Mouse (Mus musculus) kidney, postnatal 36 days (tissue): ENCODE measurements around the gene Gadd45g.

Experiments
- DNase-seq, 2 experiments: peaks; one replicate each; pipeline ENCODE4 v3.0.0; 2021 to 2022; ENCODE audit warnings: mixed read lengths in 2 of 2

Gene Gadd45g

DNA sequence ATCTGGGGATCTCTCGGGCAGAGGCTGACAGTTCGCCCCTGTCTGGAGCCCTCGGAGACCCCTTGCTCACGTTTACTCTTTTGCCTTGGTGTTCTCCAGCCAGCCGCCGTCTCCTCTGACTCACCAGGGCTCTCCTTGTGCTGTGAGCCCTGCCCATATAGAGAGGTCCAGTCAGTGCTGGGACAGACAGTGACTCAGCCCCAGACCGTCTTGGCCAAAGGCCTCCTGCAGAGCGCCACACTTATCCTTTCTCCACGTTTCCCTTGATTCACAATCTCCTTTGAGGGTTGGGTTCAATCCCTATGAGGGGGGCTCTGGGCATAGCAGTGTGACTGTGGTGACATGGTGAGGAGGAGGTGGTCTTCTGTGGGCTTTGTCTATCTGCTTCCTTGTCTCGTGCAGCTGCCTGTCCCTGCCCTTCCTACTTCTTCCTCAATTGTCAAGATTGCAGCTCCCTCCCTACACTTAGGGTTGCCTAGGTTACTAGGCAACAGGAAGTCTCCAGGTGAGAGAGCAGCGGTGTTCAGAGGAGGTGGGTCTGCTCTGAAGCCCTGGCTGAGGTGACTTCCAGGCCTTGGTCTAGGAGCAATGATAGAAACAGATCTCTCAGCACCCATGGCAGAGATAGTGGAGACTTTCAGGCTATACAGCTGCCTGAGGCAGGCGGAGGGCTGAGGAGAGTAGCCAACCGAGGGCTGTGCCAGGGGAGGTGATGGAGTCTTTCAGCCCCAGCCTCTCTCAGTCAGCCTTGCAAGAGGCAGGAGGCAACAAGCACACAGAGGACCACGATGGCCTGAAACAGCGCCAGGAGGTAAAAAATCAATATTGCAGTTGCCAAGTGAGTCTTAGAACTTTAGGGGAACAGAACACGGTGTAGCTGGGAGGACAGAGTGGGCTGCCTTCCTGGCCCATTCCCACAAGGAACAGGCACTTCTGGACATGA is 7.1 kb downstream of the Gadd45g start:
- no peak for DNase-seq

DNA sequence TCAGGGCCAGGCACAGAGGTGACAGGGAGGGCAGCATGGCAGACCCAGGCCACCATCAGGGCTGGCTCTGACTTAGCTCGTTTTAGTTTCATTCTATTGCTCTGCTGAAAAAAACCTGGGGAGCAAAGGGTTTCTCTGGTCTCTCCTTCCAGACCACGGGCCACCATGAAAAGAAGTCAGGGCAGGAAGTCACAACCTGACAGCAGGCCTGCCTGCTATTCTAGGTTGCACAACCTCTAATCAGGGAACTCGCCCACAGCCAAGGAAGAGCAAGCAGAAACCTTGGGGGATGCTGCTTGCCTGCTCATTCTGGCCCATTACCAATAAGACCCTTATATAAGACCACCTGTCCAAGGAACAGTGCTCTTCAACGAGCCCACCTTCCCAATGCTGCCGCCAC is 9.1 kb downstream of the Gadd45g start:
- DNase-seq: no peak

GRCm38 (mm10) chr13:51857156-51857555 is 10.7 kb downstream of the Gadd45g start:
- DNase-seq: peak in 1 of 2 experiments; percentile 33

DNA sequence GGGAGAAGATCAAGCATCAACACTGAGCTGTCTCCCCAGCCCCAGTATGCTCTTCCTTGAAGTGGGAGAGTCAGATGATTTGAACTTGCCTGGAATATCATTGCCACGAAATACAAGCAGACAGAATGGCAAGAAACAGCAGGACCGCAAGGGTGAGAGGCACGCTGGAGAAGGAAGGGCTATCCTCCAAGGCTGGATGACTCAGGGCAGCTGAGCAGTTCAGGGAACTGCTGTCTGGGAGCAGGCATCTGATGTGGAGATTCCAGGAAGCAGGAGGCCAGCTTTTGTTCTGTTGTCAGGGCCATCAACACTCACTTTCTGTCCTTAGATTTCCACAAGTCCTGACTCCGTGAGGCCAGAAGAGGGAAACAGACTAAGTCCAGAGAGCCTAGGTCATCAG is 12.0 kb downstream of the Gadd45g start:
- DNase-seq: no peak

DNA sequence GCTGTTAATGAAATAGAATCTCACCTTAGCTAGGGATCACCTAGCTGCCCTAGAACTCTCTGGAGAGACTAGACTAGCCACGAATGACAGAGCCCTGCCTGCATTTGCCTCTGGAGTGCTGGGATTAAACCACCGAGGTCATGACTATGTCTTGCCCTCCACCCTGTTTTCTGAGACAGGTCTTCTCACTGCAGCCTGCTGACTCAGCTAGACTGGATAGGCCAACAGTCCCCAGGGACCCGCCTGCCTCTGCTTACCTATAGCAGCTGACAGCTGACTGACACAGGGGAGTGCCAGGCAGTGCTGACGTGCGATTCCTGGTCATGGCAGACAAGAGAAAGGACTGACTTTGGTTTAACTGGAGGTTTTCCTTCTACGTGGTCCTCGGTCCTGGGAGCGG is 12.7 kb downstream of the Gadd45g start:
- no peak for DNase-seq

- DNase-seq: no peak
Measured at GRCm38 (mm10) chr13:51859798-51860197, 13.3 kb downstream of the Gadd45g start.

- DNase-seq: no peak
Measured at GRCm38 (mm10) chr13:51862750-51863149, 16.3 kb downstream of the Gadd45g start.

DNA sequence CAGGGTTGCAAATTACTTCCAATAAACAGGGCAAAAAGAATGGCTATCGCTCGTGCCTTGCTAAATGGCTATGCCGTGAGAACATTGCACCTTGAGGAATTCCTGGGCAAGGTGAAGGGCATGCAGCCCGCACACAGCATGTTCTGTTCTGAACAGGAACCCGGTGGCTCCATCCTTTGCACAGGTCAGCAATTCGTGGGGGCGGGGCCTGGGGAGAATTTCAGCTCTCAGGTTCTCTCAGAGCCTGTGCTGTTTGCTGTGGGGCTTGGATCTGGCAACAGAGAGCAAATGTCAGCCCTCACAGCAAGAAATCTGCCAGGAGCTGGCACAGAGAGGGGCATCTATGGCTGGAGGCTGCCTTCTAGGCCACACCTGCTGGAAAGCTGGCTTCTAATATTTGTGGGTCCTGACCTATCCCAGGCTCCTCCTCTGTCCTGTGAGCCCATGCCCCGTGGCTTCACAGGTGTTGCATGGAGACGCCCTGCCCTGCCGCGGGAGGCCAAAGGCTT is 19.7 kb downstream of the Gadd45g start:
- DNase-seq: peak; percentile 92 to 95

DNA sequence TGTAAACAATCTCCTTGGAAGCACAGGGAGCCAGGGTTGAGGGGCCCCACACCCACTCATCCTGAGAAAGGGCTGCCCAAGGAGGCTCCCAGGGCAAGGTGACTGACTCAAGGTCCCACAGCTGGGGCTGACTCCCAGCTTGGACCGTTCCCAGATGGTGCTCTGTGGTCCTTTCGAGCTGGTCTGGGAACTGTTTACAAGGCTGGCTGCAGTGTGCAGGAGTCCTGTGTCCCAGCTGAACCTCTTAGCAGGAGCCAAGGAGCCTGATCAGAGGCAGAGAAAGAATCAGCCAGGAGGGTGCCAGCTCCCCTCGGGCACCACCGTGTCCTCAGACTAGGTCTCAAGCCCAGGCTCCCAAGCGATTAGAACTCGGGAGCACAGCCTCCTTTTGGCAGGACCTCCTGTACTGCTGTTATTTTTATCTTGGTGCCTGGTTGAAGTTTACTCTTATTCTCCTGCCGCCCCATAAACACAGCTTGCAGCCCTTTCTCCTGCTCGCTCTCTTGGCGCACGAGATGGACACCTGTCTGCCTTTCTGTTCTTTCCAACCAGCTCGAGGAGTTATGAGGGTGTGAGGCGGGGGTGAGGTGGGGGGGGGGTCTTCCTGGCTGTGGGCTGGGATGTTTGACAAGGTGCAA is 22.1 kb downstream of the Gadd45g start:
- peak; percentile 71 to 92 for DNase-seq

DNA sequence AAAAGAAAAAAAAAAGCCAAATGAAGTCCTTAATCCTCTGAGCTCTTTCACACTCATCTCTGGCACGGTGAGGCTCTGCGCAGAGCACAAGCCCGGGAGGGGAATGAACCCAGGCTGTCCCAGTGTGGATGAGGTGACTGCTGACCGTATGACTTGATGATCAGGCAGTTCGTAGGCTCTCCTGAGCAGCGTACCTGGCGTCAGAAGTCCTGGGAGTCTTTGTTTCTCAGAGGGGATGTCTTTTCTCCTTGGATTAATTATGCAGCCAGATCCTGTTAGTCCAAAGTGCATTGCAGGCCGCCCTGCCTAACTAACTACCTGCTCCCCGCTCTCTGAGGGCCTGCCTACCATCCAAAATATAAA is 22.6 kb downstream of the Gadd45g start:
- peak; percentile 40 to 69 for DNase-seq

DNA sequence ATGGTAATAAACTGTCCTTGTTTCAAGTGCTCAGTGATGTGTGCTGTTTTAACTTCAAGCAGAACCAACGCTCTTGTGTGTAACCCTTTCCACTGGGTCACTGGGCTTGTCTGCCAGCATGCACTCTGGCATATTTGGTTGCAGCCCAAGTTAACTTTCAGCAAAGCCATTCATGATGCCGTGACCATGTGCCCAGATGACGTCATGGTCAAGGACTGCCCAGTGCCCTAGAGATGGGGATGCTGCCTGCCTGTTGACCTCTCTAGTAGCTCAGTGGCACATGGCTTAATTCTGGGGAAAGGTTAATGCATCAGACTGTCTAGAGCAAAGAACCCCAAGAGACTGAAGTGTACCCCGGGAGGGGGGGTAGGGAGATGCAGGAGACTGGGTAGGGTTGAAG is 24.7 kb downstream of the Gadd45g start:
- peak; percentile 85 to 94 for DNase-seq

GRCm38 (mm10) chr13:51872252-51872962 is 25.9 kb downstream of the Gadd45g start:
- peak; percentile 79 to 84 for DNase-seq

- DNase-seq: peak; percentile 35 to 68
Measured at GRCm38 (mm10) chr13:51872963-51873514, 26.6 kb downstream of the Gadd45g start.

GRCm38 (mm10) chr13:51873786-51874185 is 27.3 kb downstream of the Gadd45g start:
- DNase-seq: no peak

GRCm38 (mm10) chr13:51876131-51876530 is 29.7 kb downstream of the Gadd45g start:
- no peak for DNase-seq

GRCm38 (mm10) chr13:51878806-51879205 is 32.3 kb downstream of the Gadd45g start:
- no peak for DNase-seq

DNA sequence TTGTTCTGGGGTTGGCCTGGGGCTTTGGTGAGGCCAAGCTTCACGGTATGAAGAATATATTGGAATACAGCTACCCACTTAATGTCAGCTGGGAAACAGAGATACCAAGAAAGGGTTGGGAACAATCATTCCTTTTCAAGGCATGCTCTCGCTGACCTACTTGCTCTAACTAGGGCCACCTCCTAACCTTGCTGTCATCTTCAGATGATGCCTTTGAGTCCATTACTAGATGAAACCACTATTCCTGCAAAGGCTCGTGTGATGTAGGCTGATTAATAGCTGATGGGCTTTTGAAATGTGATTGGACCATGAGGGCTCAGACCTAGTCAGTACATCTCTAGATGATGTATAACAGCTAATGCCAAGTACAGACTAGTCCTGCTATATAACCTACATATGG is 33.1 kb downstream of the Gadd45g start:
- no peak for DNase-seq

GRCm38 (mm10) chr13:51880019-51880418 is 33.5 kb downstream of the Gadd45g start:
- DNase-seq: no peak

GRCm38 (mm10) chr13:51881271-51882128 is 35.0 kb downstream of the Gadd45g start:
- DNase-seq: peak; percentile 85 to 90

- no peak for DNase-seq
Measured at GRCm38 (mm10) chr13:51882218-51882617, 35.7 kb downstream of the Gadd45g start.

DNA sequence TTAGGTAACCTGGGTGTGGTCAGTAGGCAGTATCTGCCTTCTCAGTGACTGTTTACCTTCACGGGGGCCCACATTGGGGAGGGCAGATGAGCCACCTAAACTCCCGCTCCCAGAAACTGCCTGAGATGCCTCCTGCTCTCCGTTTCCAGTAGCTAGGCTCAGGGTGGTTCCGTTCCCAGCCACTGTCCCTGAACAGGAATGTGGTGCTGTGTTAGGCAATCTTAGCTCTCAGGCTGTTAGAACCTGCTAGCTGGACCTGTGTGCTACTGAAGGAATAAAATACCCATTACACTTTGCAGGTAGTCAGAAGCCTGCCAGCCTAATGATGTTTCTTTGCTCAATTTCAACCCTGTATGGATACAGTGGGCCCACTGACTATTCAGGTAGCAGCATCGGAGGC is 37.8 kb downstream of the Gadd45g start:
- no peak for DNase-seq

DNA sequence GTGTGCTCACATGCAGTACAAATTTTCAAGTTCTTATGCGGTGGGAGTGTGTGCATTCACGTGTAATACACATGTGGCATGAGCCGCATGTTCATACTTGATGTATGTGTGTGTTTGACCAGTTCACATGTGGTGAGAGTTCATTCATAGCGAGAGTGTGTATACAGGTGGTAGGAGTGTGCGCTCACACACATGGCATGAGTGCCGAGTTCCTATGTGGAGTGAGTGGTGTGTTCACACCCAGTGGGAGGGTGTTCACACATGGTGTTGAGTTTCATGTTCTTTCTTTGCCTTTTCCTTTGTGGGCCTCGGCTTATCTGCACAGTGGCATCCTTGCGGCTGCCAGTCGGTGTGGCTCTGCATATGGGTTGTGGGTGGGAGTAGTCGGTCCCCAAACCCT is 39.1 kb downstream of the Gadd45g start:
- DNase-seq: no peak
